Mouse (Mus musculus): ENCODE data around the gene Vmn1r193. TPM values are rescaled to one million over a fixed set of nuclear protein-coding genes. Genes with fewer than 3 reads are reported as not detected.
"Not testable (repeated sequence)": the region's sequence is repeated elsewhere in the genome, so short reads cannot be mapped to it uniquely, and the experiment has no call there.

Vmn1r193 gene
- not detected in 2 replicates for polyA plus RNA-seq (2015; fragmentation: Nextera tagmentation; extraction: Ambion mirVana)

GRCm38 (mm10) chr13:22223060-22223459, at the start of gene Vmn1r193:
TSS of gene Vmn1r193 (minus strand) at chr13:22223160.
- H3K9me3 ChIP-seq; H3K36me3 ChIP-seq; H3K4me2 ChIP-seq; H3K9ac ChIP-seq; H3K4me3 ChIP-seq; ATAC-seq (ENCODE audit: borderline replicate concordance, extremely low read depth, low FRiP score, low TSS enrichment); H3K4me1 ChIP-seq; H3K27ac ChIP-seq; H3K27me3 ChIP-seq: not testable (repeated sequence)
- WGBS, result 71% methylated on average over 1 of the region's 1 CpGs

- Histone ChIP-seq H3K27ac (no peak overlapping the region), H3K4me3 (no peak overlapping the region), H3K4me1 (no peaks in the 10 kb centered on the region), H3K27me3 (no peaks in the 10 kb centered on the region), H3K9me3 (no peaks in the 10 kb centered on the region), H3K4me2 (no peak overlapping the region), H3K9ac (no peak overlapping the region), H3K36me3 (no peaks in the 10 kb centered on the region)
- 29% methylated on average over 2 of the region's 2 CpGs for WGBS
- no peak for ATAC-seq (ENCODE audit: borderline replicate concordance, extremely low read depth, low FRiP score, low TSS enrichment)
These were observed 48.8 kb upstream of the Vmn1r193 start for GRCm38 (mm10) chr13:22271721-22272120.

DNA sequence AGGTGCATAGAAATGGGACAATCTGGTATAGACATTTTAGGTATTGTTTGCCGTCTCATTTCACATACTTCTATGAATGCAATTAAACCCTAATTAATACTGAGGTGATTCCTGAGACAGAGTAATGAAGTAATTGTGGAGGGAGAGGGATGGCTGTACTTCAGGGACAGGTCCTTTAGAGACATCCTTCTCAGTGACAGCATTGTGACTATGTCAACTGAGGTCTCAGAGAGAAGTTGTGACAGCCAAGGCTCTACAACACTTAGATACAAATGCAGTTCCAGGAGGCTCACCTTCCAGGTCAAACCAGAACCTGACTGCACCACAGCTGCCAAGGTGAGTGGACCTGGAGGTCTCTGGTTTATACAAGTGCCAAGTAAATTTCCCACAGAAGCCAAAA, 47.3 kb upstream of the Vmn1r193 start, which contains the start of gene Vmn1r195:
TSS of gene Vmn1r195 (plus strand) at position 301 of the 400 bp plus-strand sequence.
- 92% methylated on average over 1 of the region's 1 CpGs for WGBS
- H3K27ac ChIP-seq; H3K27me3 ChIP-seq; H3K36me3 ChIP-seq; H3K9ac ChIP-seq; H3K4me3 ChIP-seq; H3K9me3 ChIP-seq; H3K4me2 ChIP-seq; ATAC-seq (ENCODE audit: borderline replicate concordance, extremely low read depth, low FRiP score, low TSS enrichment); H3K4me1 ChIP-seq: not testable (repeated sequence)

DNA sequence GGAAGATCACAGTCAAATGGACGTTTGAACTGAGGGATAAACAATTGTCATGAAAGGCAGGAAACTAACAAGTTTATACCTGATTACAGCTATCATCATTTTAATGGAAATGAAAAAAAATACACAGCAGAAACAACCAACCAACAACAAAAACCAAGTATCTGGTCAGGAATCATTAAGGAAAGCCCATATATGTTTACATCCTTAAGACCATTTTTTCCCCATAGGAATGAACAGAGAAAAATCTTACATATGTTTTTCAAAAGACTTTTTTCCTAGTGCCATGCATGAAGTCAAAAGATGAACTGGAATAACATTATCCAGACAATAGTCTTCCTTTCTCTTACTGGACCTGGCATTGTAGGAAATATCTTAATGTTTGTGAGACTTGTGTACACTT, 21.0 kb upstream of the Vmn1r193 start, which contains the start of gene Vmn1r194:
TSS of gene Vmn1r194 (plus strand) at position 301 of the 400 bp plus-strand sequence.
- Histone ChIP-seq H3K9me3 (no peaks in the 10 kb centered on the region), H3K4me1 (no peaks in the 10 kb centered on the region), H3K36me3 (no peaks in the 10 kb centered on the region), H3K27ac (no peak within 1 kb of the TSS), H3K4me2 (no peak within 1 kb of the TSS), H3K4me3 (no peak within 1 kb of the TSS), H3K27me3 (no peaks in the 10 kb centered on the region), H3K9ac (no peak within 1 kb of the TSS)
- no peak for ATAC-seq (ENCODE audit: borderline replicate concordance, extremely low read depth, low FRiP score, low TSS enrichment)
- 35% methylated on average over 1 of the region's 1 CpGs for WGBS

- H3K27me3 ChIP-seq; H3K36me3 ChIP-seq; H3K4me1 ChIP-seq; H3K9ac ChIP-seq; H3K27ac ChIP-seq; H3K9me3 ChIP-seq; ATAC-seq (ENCODE audit: borderline replicate concordance, extremely low read depth, low FRiP score, low TSS enrichment); H3K4me3 ChIP-seq; H3K4me2 ChIP-seq: not testable (repeated sequence)
- WGBS, result 81% methylated on average over 3 of the region's 3 CpGs
These were observed 30.2 kb downstream of the Vmn1r193 start for GRCm38 (mm10) chr13:22192756-22193155.

DNA sequence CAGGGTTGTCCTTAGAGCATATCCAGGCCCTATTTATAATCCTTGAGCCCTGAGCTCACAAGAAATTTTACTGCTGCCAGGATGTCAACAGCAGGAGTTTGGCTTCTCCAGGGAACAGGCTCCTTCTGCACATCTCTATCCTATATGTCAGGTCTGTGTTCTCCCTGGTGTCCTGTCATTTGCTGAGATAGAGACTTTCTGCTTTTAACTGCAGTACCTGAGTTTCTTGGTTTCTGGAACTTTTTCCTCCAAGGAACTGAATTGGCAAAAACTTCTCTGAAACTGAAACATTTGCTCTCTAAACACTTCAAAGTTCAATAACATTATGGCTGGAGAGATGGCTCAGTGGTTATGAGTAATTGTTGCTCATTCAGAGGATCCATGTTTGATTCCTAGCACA, 31.9 kb downstream of the Vmn1r193 start, which contains the start of gene Vmn1r192:
TSS of gene Vmn1r192 (minus strand) at position 101 of the 400 bp plus-strand sequence.
- Histone ChIP-seq H3K36me3 (no peaks in the 10 kb centered on the region), H3K9me3 (no peaks in the 10 kb centered on the region), H3K9ac (no peak within 1 kb of the TSS), H3K27ac (no peak within 1 kb of the TSS), H3K4me3 (no peak within 1 kb of the TSS), H3K4me2 (no peak within 1 kb of the TSS), H3K27me3 (no peaks in the 10 kb centered on the region), H3K4me1 (no peaks in the 10 kb centered on the region)
- no peak for ATAC-seq (ENCODE audit: borderline replicate concordance, extremely low read depth, low FRiP score, low TSS enrichment)

GRCm38 (mm10) chr13:22190385-22190784, 32.6 kb downstream of the Vmn1r193 start:
- no peak overlapping the region for H3K27ac ChIP-seq
- H3K4me2 ChIP-seq, result no peak overlapping the region
- no peaks in the 10 kb centered on the region for H3K36me3 ChIP-seq
- ATAC-seq (ENCODE audit: borderline replicate concordance, extremely low read depth, low FRiP score, low TSS enrichment), result no peak
- no peaks in the 10 kb centered on the region for H3K4me1 ChIP-seq
- no peak overlapping the region for H3K4me3 ChIP-seq
- no peaks in the 10 kb centered on the region for H3K9me3 ChIP-seq
- WGBS, result 71% methylated on average over 2 of the region's 2 CpGs
- H3K9ac ChIP-seq, result no peak overlapping the region
- no peaks in the 10 kb centered on the region for H3K27me3 ChIP-seq

GRCm38 (mm10) chr13:22189313-22189712, 33.6 kb downstream of the Vmn1r193 start:
- no peak for ATAC-seq (ENCODE audit: borderline replicate concordance, extremely low read depth, low FRiP score, low TSS enrichment)
- no peaks in the 10 kb centered on the region for H3K9me3 ChIP-seq

GRCm38 (mm10) chr13:22183869-22184268, 39.1 kb downstream of the Vmn1r193 start, which contains the start of gene Vmn1r191:
TSS of gene Vmn1r191 (minus strand) at chr13:22183969.
- Histone ChIP-seq H3K4me2 (no peak within 1 kb of the TSS), H3K27ac (no peak within 1 kb of the TSS), H3K27me3 (no peaks in the 10 kb centered on the region), H3K36me3 (no peaks in the 10 kb centered on the region), H3K9me3 (no peaks in the 10 kb centered on the region), H3K4me3 (no peak within 1 kb of the TSS), H3K4me1 (no peaks in the 10 kb centered on the region), H3K9ac (no peak within 1 kb of the TSS)
- 44% methylated on average over 1 of the region's 1 CpGs for WGBS
- no peak for ATAC-seq (ENCODE audit: borderline replicate concordance, extremely low read depth, low FRiP score, low TSS enrichment)

More at GRCm38 (mm10) chr13:22189313-22189712, 33.6 kb downstream of the Vmn1r193 start:
- no peak overlapping the region for H3K4me3 ChIP-seq
- no peaks in the 10 kb centered on the region for H3K36me3 ChIP-seq
- no peak overlapping the region for H3K27ac ChIP-seq
- WGBS, result 27% methylated on average over 2 of the region's 2 CpGs
- no peaks in the 10 kb centered on the region for H3K4me1 ChIP-seq
- no peaks in the 10 kb centered on the region for H3K27me3 ChIP-seq
- no peak overlapping the region for H3K9ac ChIP-seq
- no peak overlapping the region for H3K4me2 ChIP-seq

GRCm38 (mm10) chr13:22168416-22168815, 54.5 kb downstream of the Vmn1r193 start:
- H3K4me2 ChIP-seq, result no peak overlapping the region
- ATAC-seq (ENCODE audit: borderline replicate concordance, extremely low read depth, low FRiP score, low TSS enrichment), result no peak
- H3K9ac ChIP-seq, result no peak overlapping the region
- no peaks in the 10 kb centered on the region for H3K27me3 ChIP-seq
- 88% methylated on average over 15 of the region's 15 CpGs for WGBS
- H3K27ac ChIP-seq, result no peak overlapping the region
- H3K4me1 ChIP-seq, result no peaks in the 10 kb centered on the region
- H3K36me3 ChIP-seq, result no peaks in the 10 kb centered on the region
- no peak overlapping the region for H3K4me3 ChIP-seq
- peaks cover 4% of the 10 kb centered on the region; the same call in 1 of the 2 replicates for H3K9me3 ChIP-seq

Small RNAs within 50 kb of the gene (microRNA-seq; reads per million reads assigned to microRNA genes)
- gene Gm23282, result not detected
- gene Gm25084, result not detected

Other genes with a start within 250 kb of the Vmn1r193 start
- gene Pom121l2, start 242.0 kb downstream of the Vmn1r193 start, polyA plus RNA-seq (2015; fragmentation: Nextera tagmentation; extraction: Ambion mirVana), result 0.09 and 0.32 TPM in 2 replicates
- gene Prss16, start 213.4 kb downstream of the Vmn1r193 start, polyA plus RNA-seq (2015; fragmentation: Nextera tagmentation; extraction: Ambion mirVana), result 11.2 and 36.4 TPM in 2 replicates
- gene Hist1h2ah, start 187.6 kb downstream of the Vmn1r193 start, polyA plus RNA-seq (2015; fragmentation: Nextera tagmentation; extraction: Ambion mirVana), result 8.1 and 8.2 TPM in 2 replicates
- 7.0 and 7.4 TPM in 2 replicates for gene Hist1h2bk, start 187.3 kb downstream of the Vmn1r193 start, polyA plus RNA-seq (2015; fragmentation: Nextera tagmentation; extraction: Ambion mirVana)
- 27.2 and 29.1 TPM in 2 replicates for gene Hist1h4i, start 181.8 kb downstream of the Vmn1r193 start, polyA plus RNA-seq (2015; fragmentation: Nextera tagmentation; extraction: Ambion mirVana)
- gene Hist1h2ag, start 180.2 kb downstream of the Vmn1r193 start, polyA plus RNA-seq (2015; fragmentation: Nextera tagmentation; extraction: Ambion mirVana), result 52.7 and 55.6 TPM in 2 replicates
- 15.7 and 16.0 TPM in 2 replicates for gene Hist1h2bj, start 179.9 kb downstream of the Vmn1r193 start, polyA plus RNA-seq (2015; fragmentation: Nextera tagmentation; extraction: Ambion mirVana)
- not detected in 2 replicates for gene Vmn1r188, start 138.7 kb downstream of the Vmn1r193 start, polyA plus RNA-seq (2015; fragmentation: Nextera tagmentation; extraction: Ambion mirVana)
- gene Vmn1r189, start 117.3 kb downstream of the Vmn1r193 start, polyA plus RNA-seq (2015; fragmentation: Nextera tagmentation; extraction: Ambion mirVana), result not detected in 2 replicates
- not detected in 2 replicates for gene Vmn1r191, start 39.2 kb downstream of the Vmn1r193 start, polyA plus RNA-seq (2015; fragmentation: Nextera tagmentation; extraction: Ambion mirVana)
- not detected in 2 replicates for gene Vmn1r192, start 32.0 kb downstream of the Vmn1r193 start, polyA plus RNA-seq (2015; fragmentation: Nextera tagmentation; extraction: Ambion mirVana)
- gene Vmn1r194, start 21.1 kb upstream of the Vmn1r193 start, polyA plus RNA-seq (2015; fragmentation: Nextera tagmentation; extraction: Ambion mirVana), result not detected in 2 replicates
- not detected in 2 replicates for gene Vmn1r195, start 47.4 kb upstream of the Vmn1r193 start, polyA plus RNA-seq (2015; fragmentation: Nextera tagmentation; extraction: Ambion mirVana)
- not detected in 2 replicates for gene Vmn1r196, start 66.8 kb upstream of the Vmn1r193 start, polyA plus RNA-seq (2015; fragmentation: Nextera tagmentation; extraction: Ambion mirVana)
- not detected in 2 replicates for gene Vmn1r197, start 101.4 kb upstream of the Vmn1r193 start, polyA plus RNA-seq (2015; fragmentation: Nextera tagmentation; extraction: Ambion mirVana)
- gene Vmn1r198, start 127.2 kb upstream of the Vmn1r193 start, polyA plus RNA-seq (2015; fragmentation: Nextera tagmentation; extraction: Ambion mirVana), result not detected in 2 replicates
- not detected in 2 replicates for gene Vmn1r199, start 156.7 kb upstream of the Vmn1r193 start, polyA plus RNA-seq (2015; fragmentation: Nextera tagmentation; extraction: Ambion mirVana)
- gene Vmn1r200, start 167.2 kb upstream of the Vmn1r193 start, polyA plus RNA-seq (2015; fragmentation: Nextera tagmentation; extraction: Ambion mirVana), result not detected in 2 replicates
- not detected in 2 replicates for gene Vmn1r201, start 248.8 kb upstream of the Vmn1r193 start, polyA plus RNA-seq (2015; fragmentation: Nextera tagmentation; extraction: Ambion mirVana)